Mouse (Mus musculus): ENCODE data around the gene Tcf7l1.
A peak's percentile ranks its signal among the peaks of the same experiment; 100 is the strongest.

Gene Tcf7l1

DNA sequence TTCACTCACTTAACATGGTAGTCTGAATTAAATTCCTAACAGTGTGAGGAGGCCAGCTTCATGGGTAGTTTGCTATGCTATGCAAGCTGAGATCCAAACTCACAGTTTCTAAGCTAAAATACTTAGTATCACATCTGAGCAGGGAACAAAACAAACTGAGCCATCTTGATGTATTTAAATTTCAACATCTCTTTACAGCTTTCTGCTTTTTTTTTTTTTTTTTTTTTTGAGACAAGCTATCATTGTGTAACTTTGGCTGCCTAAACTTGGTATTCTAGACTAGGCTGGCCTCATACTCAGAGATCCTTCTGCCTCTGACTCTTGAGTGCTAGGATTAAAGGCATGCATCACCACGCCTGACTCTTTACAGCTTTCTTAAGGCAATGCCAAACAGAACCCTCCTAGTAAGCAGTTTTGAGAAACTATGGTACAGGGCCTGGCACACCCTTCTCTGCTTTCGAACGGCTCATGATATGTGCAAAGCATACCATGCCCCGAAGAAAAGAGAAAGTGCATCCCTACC is 180.3 kb downstream of the Tcf7l1 start:
- peaks cover 31% of the 10 kb centered on the region for H3K36me3 ChIP-seq (ENCODE audit: control insufficient read depth, insufficient read depth, low read length, poor library complexity, severe bottlenecking)
- no peak for DNase-seq (ENCODE audit: low read depth, low spot score)
- no peaks in the 10 kb centered on the region for H3K27me3 ChIP-seq (ENCODE audit: control insufficient read depth, insufficient read depth, low read length, poor library complexity, severe bottlenecking)

DNA sequence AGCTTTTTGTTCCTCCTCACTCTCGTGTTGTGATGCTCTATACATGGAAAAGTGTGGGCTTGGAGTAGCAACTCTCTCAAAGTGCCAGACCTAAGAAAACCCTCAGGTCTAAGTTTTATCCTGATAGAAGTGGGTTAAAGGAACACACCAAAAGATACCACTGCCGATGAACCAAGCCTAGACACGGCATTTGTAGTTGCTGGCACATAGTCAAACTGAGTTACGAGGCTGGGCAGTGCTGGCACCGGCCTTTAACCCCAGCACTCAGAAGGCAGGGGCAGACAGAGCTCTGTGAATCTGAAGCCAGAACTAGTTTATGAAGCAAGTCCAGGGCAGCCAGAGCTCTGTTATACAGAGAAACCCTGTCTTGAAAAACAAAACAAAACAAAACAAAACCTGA is 181.4 kb downstream of the Tcf7l1 start:
- DNase-seq (ENCODE audit: low read depth, low spot score) = no peak
- Histone ChIP-seq H3K36me3 (ENCODE audit: control insufficient read depth, insufficient read depth, low read length, poor library complexity, severe bottlenecking) (peaks cover 23% of the 10 kb centered on the region), H3K27me3 (ENCODE audit: control insufficient read depth, insufficient read depth, low read length, poor library complexity, severe bottlenecking) (no peaks in the 10 kb centered on the region)

- Histone ChIP-seq H3K27me3 (ENCODE audit: control insufficient read depth, insufficient read depth, low read length, poor library complexity, severe bottlenecking) (no peaks in the 10 kb centered on the region), H3K36me3 (ENCODE audit: control insufficient read depth, insufficient read depth, low read length, poor library complexity, severe bottlenecking) (peaks cover 23% of the 10 kb centered on the region)
- DNase-seq (ENCODE audit: low read depth, low spot score) = no peak
These were observed 182.0 kb downstream of the Tcf7l1 start for GRCm38 (mm10) chr6:72607060-72607459.

DNA sequence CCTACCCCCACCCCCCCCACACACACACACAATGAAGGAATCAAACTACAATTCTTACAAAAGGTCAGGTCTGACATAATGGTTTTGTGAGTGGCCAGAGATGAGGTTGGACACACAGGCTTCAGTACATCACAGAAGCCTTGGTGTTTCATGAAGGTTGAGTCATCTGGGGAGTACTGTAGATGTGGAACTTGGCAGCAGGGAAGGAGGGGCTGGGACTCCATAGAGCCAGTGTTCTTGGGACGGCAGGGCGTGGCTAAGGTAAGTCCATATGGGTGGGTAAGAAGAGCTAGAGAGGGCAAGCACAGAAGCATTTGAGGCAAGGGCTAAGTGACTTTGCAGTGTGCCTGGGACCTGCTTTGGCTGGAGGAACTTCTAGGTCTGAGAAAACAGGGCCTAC is 185.0 kb downstream of the Tcf7l1 start:
- H3K27me3 ChIP-seq (ENCODE audit: control insufficient read depth, insufficient read depth, low read length, poor library complexity, severe bottlenecking) = no peaks in the 10 kb centered on the region
- peaks cover 11% of the 10 kb centered on the region for H3K36me3 ChIP-seq (ENCODE audit: control insufficient read depth, insufficient read depth, low read length, poor library complexity, severe bottlenecking)
- DNase-seq (ENCODE audit: low read depth, low spot score) = no peak

DNA sequence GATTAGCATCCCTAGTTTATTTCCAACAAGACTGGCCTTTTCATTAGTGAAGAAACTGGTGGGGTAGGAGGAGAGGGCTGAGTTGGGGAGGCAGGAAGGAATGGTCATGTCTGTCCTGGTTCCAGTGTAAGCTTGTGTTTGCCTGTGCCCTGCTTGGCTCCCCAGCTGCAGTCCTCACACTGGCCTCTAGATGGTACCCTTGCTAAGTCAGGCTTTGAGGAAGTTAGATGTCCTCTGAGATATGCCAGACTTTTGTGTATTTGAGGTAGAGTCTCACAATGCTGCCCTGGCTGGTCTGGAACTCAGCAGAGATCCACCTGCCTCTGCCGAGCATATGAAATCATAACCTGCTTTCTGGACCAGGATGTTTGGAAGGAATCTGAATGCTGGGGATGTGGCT is 187.3 kb downstream of the Tcf7l1 start:
- DNase-seq (ENCODE audit: low read depth, low spot score) = peak; percentile 91
- H3K27me3 ChIP-seq (ENCODE audit: control insufficient read depth, insufficient read depth, low read length, poor library complexity, severe bottlenecking) = no peaks in the 10 kb centered on the region
- peaks cover 3% of the 10 kb centered on the region; the same call in 1 of the 2 replicates for H3K36me3 ChIP-seq (ENCODE audit: control insufficient read depth, insufficient read depth, low read length, poor library complexity, severe bottlenecking)

- no peak for DNase-seq (ENCODE audit: low read depth, low spot score)
- no peaks in the 10 kb centered on the region; the same call in 1 of the 2 replicates for H3K36me3 ChIP-seq (ENCODE audit: control insufficient read depth, insufficient read depth, low read length, poor library complexity, severe bottlenecking)
- no peaks in the 10 kb centered on the region for H3K27me3 ChIP-seq (ENCODE audit: control insufficient read depth, insufficient read depth, low read length, poor library complexity, severe bottlenecking)
These were observed 188.3 kb downstream of the Tcf7l1 start for GRCm38 (mm10) chr6:72600771-72601170.

- Histone ChIP-seq H3K27me3 (ENCODE audit: control insufficient read depth, insufficient read depth, low read length, poor library complexity, severe bottlenecking) (no peaks in the 10 kb centered on the region), H3K36me3 (ENCODE audit: control insufficient read depth, insufficient read depth, low read length, poor library complexity, severe bottlenecking) (no peaks in the 10 kb centered on the region; the same call in 1 of the 2 replicates)
- DNase-seq (ENCODE audit: low read depth, low spot score) = no peak
These were observed 188.8 kb downstream of the Tcf7l1 start for GRCm38 (mm10) chr6:72600216-72600615.

DNA sequence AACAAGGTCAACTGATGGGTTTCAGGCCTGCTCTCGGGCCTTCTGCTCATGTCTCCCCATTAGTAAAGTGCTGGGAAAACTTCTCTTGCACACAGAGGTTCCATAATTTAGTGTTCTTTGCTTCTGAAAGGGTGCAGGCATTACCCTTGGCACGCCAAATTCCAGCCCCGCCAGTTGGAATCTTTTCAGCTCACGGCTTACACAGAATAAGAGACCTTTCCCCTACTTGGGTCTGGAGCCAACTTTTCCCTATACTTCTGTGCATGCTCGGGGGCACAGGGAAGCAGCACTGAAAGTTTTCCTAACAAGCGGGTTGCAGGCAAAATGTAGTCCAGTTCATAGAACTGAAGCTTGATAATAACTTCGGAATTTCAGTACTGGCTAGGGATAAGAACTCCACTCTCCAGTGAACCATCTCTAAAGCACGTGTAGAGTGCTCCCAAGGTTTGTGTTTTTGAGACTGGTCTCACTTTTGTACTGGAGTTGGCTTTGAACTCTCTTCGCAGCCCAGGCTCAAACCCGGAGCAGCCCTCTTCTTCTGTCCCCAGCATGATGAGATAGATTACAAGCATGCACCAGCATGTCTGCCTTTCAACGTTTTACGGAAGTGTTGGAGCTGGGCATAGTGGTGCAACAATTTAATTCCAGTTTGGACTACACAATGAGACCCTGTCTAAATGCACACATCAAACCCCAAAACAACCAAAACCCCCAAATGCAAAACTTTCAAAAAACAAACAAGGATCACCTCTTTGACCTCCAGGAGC is 190.1 kb downstream of the Tcf7l1 start:
- DNase-seq (ENCODE audit: low read depth, low spot score) = no peak
- no peaks in the 10 kb centered on the region for H3K36me3 ChIP-seq (ENCODE audit: control insufficient read depth, insufficient read depth, low read length, poor library complexity, severe bottlenecking)
- no peaks in the 10 kb centered on the region for H3K27me3 ChIP-seq (ENCODE audit: control insufficient read depth, insufficient read depth, low read length, poor library complexity, severe bottlenecking)

DNA sequence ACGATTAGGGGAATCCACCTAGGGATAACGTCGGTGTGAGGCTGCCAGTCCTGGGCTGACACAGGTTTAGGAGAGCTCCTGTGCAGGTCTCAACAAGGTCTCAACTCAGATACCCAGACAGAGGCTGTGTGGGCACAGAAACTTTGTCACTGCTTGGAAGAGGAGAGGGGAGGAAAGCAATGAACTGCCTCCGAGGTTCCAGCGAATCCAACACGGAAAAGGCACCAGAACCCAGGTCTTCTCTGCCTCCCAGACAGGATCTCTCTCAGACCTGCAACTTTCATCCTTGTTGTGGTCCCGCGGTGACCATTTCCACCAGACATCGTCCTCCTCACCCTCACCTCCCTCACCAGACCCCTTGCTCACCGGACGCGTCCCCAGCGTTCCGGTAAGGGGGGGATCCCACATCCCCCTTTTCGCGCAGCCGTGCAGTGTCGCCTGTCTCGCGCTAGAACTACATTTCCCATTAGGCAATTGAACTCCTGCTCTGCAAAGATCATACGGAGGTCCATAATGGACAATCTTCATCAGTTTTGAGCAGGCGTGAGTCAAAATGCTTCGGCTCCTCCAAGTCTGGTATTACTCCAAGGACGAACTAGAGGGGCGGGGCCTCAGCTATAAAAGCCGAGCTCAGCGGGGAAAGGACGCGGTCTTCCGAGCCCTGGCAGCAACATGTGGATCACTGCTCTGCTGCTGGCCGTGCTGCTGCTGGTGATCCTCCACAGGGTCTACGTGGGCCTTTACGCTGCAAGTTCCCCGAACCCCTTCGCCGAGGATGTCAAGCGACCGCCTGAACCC is 190.9 kb downstream of the Tcf7l1 start, which contains the start of the genes Elmod3 and Retsat:
Gene Elmod3 (minus strand): TSS at position 458 of the 798 bp plus-strand sequence.
Gene Retsat (plus strand): TSS at position 520 of the 798 bp plus-strand sequence.
- Histone ChIP-seq H3K36me3 (ENCODE audit: control insufficient read depth, insufficient read depth, low read length, poor library complexity, severe bottlenecking) (no peaks in the 10 kb centered on the region; the same call in 1 of the 2 replicates), H3K27me3 (ENCODE audit: control insufficient read depth, insufficient read depth, low read length, poor library complexity, severe bottlenecking) (no peaks in the 10 kb centered on the region)
- DNase-seq (ENCODE audit: low read depth, low spot score) = peak; percentile 93

DNA sequence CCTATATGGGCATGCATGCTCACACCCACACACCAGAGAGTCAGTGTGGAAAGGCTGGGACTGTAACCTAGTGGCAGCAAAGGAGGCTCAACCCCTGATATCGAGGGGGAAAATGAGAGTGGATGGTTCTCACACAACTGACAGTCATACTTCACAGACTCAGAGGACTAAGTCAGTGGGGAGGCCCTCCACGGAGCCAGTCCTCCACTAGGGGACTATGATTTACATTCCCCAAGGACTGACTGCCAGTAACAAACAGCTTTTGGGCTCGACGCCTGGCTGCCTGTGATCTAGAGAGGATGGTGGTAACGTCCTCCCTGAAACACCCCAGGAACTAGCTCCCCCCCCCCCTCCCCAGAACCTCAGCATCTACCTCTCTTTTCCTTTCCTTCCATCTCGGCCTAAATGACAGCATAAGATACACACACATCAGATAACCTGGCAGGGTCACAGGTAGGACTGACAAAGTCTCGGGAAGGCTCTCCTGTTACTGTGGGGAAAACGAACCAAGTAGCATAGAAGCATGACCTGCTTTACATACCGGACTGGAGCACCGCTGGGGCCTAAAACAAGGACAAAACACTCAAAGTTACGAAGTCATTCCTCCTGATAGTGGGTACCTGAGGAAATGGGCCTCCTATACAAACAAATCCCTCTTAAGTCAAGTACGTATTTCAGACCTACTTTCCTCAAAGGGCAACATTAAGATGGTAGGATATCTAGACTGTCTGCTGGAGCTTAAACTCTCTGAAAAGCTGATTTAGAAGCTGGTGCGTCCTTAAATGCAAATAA is 191.8 kb downstream of the Tcf7l1 start:
- peaks cover 2% of the 10 kb centered on the region; the same call in 1 of the 2 replicates for H3K36me3 ChIP-seq (ENCODE audit: control insufficient read depth, insufficient read depth, low read length, poor library complexity, severe bottlenecking)
- H3K27me3 ChIP-seq (ENCODE audit: control insufficient read depth, insufficient read depth, low read length, poor library complexity, severe bottlenecking) = no peaks in the 10 kb centered on the region
- DNase-seq (ENCODE audit: low read depth, low spot score) = peak; percentile 57

GRCm38 (mm10) chr6:72593914-72594313 is 195.1 kb downstream of the Tcf7l1 start:
- Histone ChIP-seq H3K36me3 (ENCODE audit: control insufficient read depth, insufficient read depth, low read length, poor library complexity, severe bottlenecking) (peaks cover 2% of the 10 kb centered on the region; the same call in 1 of the 2 replicates), H3K27me3 (ENCODE audit: control insufficient read depth, insufficient read depth, low read length, poor library complexity, severe bottlenecking) (no peaks in the 10 kb centered on the region)
- DNase-seq (ENCODE audit: low read depth, low spot score) = no peak

GRCm38 (mm10) chr6:72593011-72593803 is 195.8 kb downstream of the Tcf7l1 start:
- no peak for DNase-seq (ENCODE audit: low read depth, low spot score)
- Histone ChIP-seq H3K36me3 (ENCODE audit: control insufficient read depth, insufficient read depth, low read length, poor library complexity, severe bottlenecking) (peaks cover 2% of the 10 kb centered on the region; the same call in 1 of the 2 replicates), H3K27me3 (ENCODE audit: control insufficient read depth, insufficient read depth, low read length, poor library complexity, severe bottlenecking) (no peaks in the 10 kb centered on the region)

DNA sequence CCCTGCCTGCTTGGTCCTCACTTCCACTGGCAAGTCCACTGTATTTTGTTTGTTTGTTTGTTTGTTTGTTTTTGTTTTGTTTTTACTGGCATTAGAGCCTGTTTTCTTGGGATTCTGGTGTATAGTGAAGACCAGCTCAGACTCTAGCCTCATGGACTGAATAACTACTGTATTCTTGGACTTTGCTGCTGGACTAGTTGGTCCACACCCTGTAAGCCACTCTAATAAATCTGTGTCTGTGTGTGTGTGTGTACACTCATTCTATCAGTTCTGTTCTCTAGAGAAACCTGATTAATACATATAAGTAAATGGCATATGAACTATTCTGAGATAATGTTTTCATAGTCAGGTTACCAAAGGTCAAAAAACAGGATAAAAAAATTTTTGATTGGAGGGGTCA is 198.9 kb downstream of the Tcf7l1 start:
- Histone ChIP-seq H3K36me3 (ENCODE audit: control insufficient read depth, insufficient read depth, low read length, poor library complexity, severe bottlenecking) (peaks cover 2% of the 10 kb centered on the region), H3K27me3 (ENCODE audit: control insufficient read depth, insufficient read depth, low read length, poor library complexity, severe bottlenecking) (no peaks in the 10 kb centered on the region)
- DNase-seq (ENCODE audit: low read depth, low spot score) = no peak

DNA sequence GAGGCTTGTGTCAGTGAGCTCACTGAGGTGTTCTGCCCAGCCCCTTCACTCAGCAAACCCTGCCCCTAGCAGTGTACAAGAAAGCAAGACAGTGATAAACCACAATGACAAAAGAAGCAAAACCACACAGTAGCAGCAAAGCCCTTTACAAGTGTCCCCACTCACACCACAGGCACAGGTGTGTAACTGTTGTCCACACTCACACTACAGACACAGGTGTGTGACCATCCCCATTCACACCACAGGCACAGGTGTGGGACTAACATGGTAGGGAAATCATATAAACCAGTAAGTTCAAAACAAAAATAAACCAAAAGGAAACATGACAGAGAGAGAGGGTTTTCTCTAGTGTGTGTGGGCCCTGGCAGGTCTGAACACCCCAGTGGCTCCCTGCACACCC is 200.7 kb downstream of the Tcf7l1 start:
- no peaks in the 10 kb centered on the region for H3K27me3 ChIP-seq (ENCODE audit: control insufficient read depth, insufficient read depth, low read length, poor library complexity, severe bottlenecking)
- no peak for DNase-seq (ENCODE audit: low read depth, low spot score)
- peaks cover 2% of the 10 kb centered on the region for H3K36me3 ChIP-seq (ENCODE audit: control insufficient read depth, insufficient read depth, low read length, poor library complexity, severe bottlenecking)

Data from splenic B cell, adult 2 months (primary cell).